Comparison of ENCODE assay signal across 8 mouse cellular contexts in the genomic region with DNA sequence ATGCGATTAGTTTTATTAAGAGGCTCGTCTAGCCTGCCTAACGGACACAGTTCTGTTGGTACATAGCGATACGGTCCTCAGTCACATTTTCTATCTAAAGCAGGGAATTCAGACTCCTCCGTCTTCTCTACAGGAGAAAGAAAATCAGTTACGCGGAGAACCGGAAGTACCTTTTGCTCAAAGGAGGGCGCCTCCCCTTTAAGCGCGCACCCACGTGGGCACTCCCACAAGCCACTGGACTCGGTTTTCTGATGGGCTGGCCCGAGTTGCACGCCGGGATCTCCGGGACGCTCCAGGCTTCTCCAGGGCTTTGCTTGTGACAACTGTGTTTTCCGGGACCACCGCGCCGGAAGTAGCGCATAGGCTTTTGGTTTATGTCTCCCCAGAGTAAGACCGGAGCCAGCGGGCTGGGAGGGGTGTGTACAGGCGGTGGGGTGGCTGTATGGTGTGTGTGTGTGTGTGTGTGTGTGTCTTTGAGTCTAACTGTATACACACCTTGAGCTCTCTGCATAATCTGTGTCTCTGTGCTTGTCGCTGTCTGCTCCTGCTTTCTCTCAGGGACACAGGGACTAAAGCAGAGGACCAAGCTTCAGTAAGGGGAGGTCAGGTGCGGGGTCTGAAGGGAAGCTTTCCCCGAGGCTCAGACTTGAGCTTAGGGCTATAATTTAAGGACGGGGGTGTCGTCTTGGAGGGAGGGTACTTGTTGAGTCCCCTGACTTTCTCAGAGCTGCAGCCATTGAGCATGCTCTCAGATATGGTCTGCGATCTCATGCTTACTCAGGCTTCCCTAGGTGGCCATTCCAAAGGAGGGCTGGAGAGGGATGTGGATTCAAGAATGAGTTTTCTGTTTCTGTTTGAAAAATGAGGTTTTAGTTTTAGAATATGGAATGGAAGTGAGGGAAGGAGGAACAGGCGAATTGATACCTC. TPM values are rescaled to one million over a fixed set of nuclear protein-coding genes. Genes with fewer than 3 reads are reported as not detected.
A peak's percentile ranks its signal among the peaks of the same experiment; 100 is the strongest.
DNase-seq lines count a peak whose midpoint lies in the region; ATAC-seq and TF ChIP-seq lines count a peak whose summit lies in the region.

Zfp59 (plus strand) TSS at position 285 of the 927 bp plus-strand sequence.

- H3K4me1 ChIP-seq in hindbrain, embryonic 10.5 days (replicated peaks), result peaks cover 14% of the 10 kb centered on the region
- H3K4me1 ChIP-seq in lung, postnatal 0 days (ENCODE audit: insufficient read depth, low read depth, low read length), result no peaks in the 10 kb centered on the region

- peak; percentile 100 for ATAC-seq in lung, postnatal 0 days

- DNase-seq in MEL-GATA-1-ER (ENCODE audit: extremely low read depth, low read depth), result peak; percentile 79
- DNase-seq in cerebellum, adult 8-10 months, result peak; percentile 80
- peak; percentile 87 for DNase-seq in forelimb bud, embryonic 11.5 days (ENCODE audit: low read depth, low spot score)
- peak; percentile 91 for DNase-seq in hindbrain, embryonic 10.5 days (ENCODE audit: low spot score)
- DNase-seq in layer of hippocampus, adult 9-11 months, result peak; percentile 93
- peak; percentile 95 for DNase-seq in lung, postnatal 0 days (ENCODE audit: low spot score)
- peak; percentile 69 for DNase-seq in ovary, postnatal 14 days (ENCODE audit: low spot score)
- DNase-seq in thymus, postnatal 14 days, result peak; percentile 84

- WGBS in hindbrain, embryonic 10.5 days, result 4% methylated on average over 34 of the region's 34 CpGs
- WGBS in lung, postnatal 0 days, result 3% methylated on average over 33 of the region's 34 CpGs

- no peak for TF ChIP-seq EP300 in lung, postnatal 0 days (IDR thresholded peaks at IDR 0.05)

- TF ChIP-seq CTCF in lung, postnatal 0 days (IDR thresholded peaks at IDR 0.05), result peak; percentile 13; the same call in 1 of the 2 replicates

- H3K9ac ChIP-seq in lung, postnatal 0 days (replicated peaks; ENCODE audit: low read depth), result peak within 1 kb of the TSS; percentile 39

- H3K27ac ChIP-seq in hindbrain, embryonic 10.5 days, result peak within 1 kb of the TSS; percentile 88
- H3K27ac ChIP-seq in lung, postnatal 0 days (ENCODE audit: low read length), result peak within 1 kb of the TSS; percentile 83

- H3K36me3 ChIP-seq in hindbrain, embryonic 10.5 days, result no peaks in the 10 kb centered on the region
- no peaks in the 10 kb centered on the region for H3K36me3 ChIP-seq in lung, postnatal 0 days (ENCODE audit: insufficient read depth, low read length)

- peak within 1 kb of the TSS; percentile 65 for H3K4me3 ChIP-seq in hindbrain, embryonic 10.5 days
- H3K4me3 ChIP-seq in lung, postnatal 0 days (ENCODE audit: low read depth, low read length), result peak within 1 kb of the TSS; percentile 43

- H3K9me3 ChIP-seq in hindbrain, embryonic 10.5 days, result no peaks in the 10 kb centered on the region
- no peaks in the 10 kb centered on the region for H3K9me3 ChIP-seq in lung, postnatal 0 days (ENCODE audit: low read length)

- no peaks in the 10 kb centered on the region for H3K27me3 ChIP-seq in hindbrain, embryonic 10.5 days (ENCODE audit: insufficient read depth, poor library complexity, severe bottlenecking)
- H3K27me3 ChIP-seq in lung, postnatal 0 days (replicated peaks; ENCODE audit: insufficient read depth, low read length), result no peaks in the 10 kb centered on the region

- H3K4me2 ChIP-seq in lung, postnatal 0 days (replicated peaks; ENCODE audit: low read depth, low read length), result peak within 1 kb of the TSS; percentile 62

RNA-seq across cellular contexts. Expression of gene Zfp59, which starts in this region (rescaled TPM):
- 9.0 and 11.0 TPM in 2 replicates for polyA plus RNA-seq in hindbrain, embryonic 10.5 days (2016; fragmentation: Nextera tagmentation; extraction: Ambion mirVana)
- 3.8 and 4.5 TPM in 2 replicates for polyA plus RNA-seq in lung, postnatal 0 days (2015; fragmentation: Nextera tagmentation; extraction: Ambion mirVana)

Comparison
In these comparisons a context has a peak if more than half of its experiments do, and no peak if none do; other contexts are left out.
1. Peak in every context shown above with its lines: DNase-seq, ATAC-seq, H3K4me3 ChIP-seq and H3K27ac ChIP-seq.